Mouse (Mus musculus) liver, embryonic 16.5 days (tissue): Measurements from ENCODE around the gene Ctnna3. TPM values are rescaled to one million over a fixed set of nuclear protein-coding genes. Genes with fewer than 3 reads are reported as not detected.

ENCODE experiments used
- ATAC-seq: fragments of 200-750 bp; cut with Nextera tagmentation; 2 replicates; pipeline ENCODE4 v1.8.0; 2017; ENCODE audit warnings: low read depth, mild to moderate bottlenecking, moderate number of reproducible peaks, moderate library complexity
- H3K27ac ChIP-seq: fragments of 300-500 bp; sonication (generic); 2 replicates; pipeline ENCODE4 v1.5.1; 2014; ENCODE audit warnings: mild to moderate bottlenecking, low read length
- H3K27me3 ChIP-seq: fragments of 300-500 bp; sonication (generic); 2 replicates; pipeline ENCODE4 v1.6.1; 2014; ENCODE audit warnings: low read depth, low read length, mixed read lengths; ENCODE audit not compliant: control insufficient read depth, insufficient read depth
- H3K36me3 ChIP-seq: fragments of 300-500 bp; sonication (generic); 2 replicates; pipeline ENCODE4 v1.6.1; 2014; ENCODE audit warnings: mild to moderate bottlenecking; ENCODE audit not compliant: control insufficient read depth, insufficient read depth
- H3K4me1 ChIP-seq: fragments of 300-500 bp; sonication (generic); 2 replicates; pipeline ENCODE4 v1.6.1; 2014; ENCODE audit warnings: low read depth, low read length, mixed read lengths; ENCODE audit not compliant: control insufficient read depth
- H3K4me2 ChIP-seq: fragments of 300-500 bp; sonication (generic); 2 replicates; pipeline ENCODE4 v1.6.1; 2014; ENCODE audit warnings: low read depth, low read length, mixed read lengths
- H3K4me3 ChIP-seq: fragments of 300-500 bp; sonication (generic); 2 replicates; pipeline ENCODE4 v1.5.1; 2014; ENCODE audit warnings: low read depth, mild to moderate bottlenecking, low read length
- H3K9ac ChIP-seq: fragments of 300-500 bp; sonication (generic); 2 replicates; pipeline ENCODE4 v1.6.1; 2014; ENCODE audit warnings: low read depth, low read length
- H3K9me3 ChIP-seq: fragments of 300-500 bp; sonication (generic); replicated peaks from 2 replicates; pipeline ENCODE4 v1.6.1; 2016; ENCODE audit warnings: low read length; ENCODE audit not compliant: control insufficient read depth
- WGBS: fragments of 180-500 bp; shearing (Covaris S2); extraction: QIAGEN DNeasy Blood & Tissue Kit; methylation state at CpG from one replicate; pipeline ENCODE4 v1.1.7; 2014; ENCODE audit not compliant: insufficient replicate concordance; 5-methylcytosine and 5-hydroxymethylcytosine counted together
- polyA plus RNA-seq: library from polyadenylated mRNA; unstranded; fragments of >200 nt; fragmentation: Nextera tagmentation; extraction: Ambion mirVana; gene quantifications from 2 replicates; pipeline ENCODE4 v1.2.1, GENCODE M21; 2015

Gene Ctnna3
- polyA plus RNA-seq, 1 experiment from 2014 or later: 0.11 TPM

GRCm38 (mm10) chr10:63532381-63532780 is 102.5 kb downstream of the Ctnna3 start:
- H3K9ac ChIP-seq: no peak overlapping the region
- WGBS: 55% methylated on average over 8 of the region's 8 CpGs
- H3K4me2 ChIP-seq: no peak overlapping the region
- H3K36me3 ChIP-seq: no peaks in the 10 kb centered on the region
- H3K4me3 ChIP-seq: no peak overlapping the region
- H3K4me1 ChIP-seq: no peaks in the 10 kb centered on the region
- no peaks in the 10 kb centered on the region for H3K27me3 ChIP-seq
- H3K27ac ChIP-seq: no peak overlapping the region
- no peaks in the 10 kb centered on the region for H3K9me3 ChIP-seq
- no peak for ATAC-seq

- H3K4me2 ChIP-seq: no peak overlapping the region
- no peak overlapping the region for H3K27ac ChIP-seq
- H3K4me3 ChIP-seq: no peak overlapping the region
- WGBS: 32% methylated on average over 5 of the region's 5 CpGs
- no peaks in the 10 kb centered on the region for H3K4me1 ChIP-seq
- no peaks in the 10 kb centered on the region for H3K36me3 ChIP-seq
- no peaks in the 10 kb centered on the region for H3K9me3 ChIP-seq
- no peaks in the 10 kb centered on the region for H3K27me3 ChIP-seq
- no peak overlapping the region for H3K9ac ChIP-seq
- no peak for ATAC-seq
These were observed 111.9 kb downstream of the Ctnna3 start for GRCm38 (mm10) chr10:63541754-63542153.

- H3K4me2 ChIP-seq: no peak overlapping the region
- no peaks in the 10 kb centered on the region for H3K4me1 ChIP-seq
- no peaks in the 10 kb centered on the region for H3K36me3 ChIP-seq
- H3K9ac ChIP-seq: no peak overlapping the region
- H3K27ac ChIP-seq: no peak overlapping the region
- ATAC-seq: no peak
- no peaks in the 10 kb centered on the region for H3K9me3 ChIP-seq
- WGBS: 60% methylated on average over 6 of the region's 6 CpGs
- H3K27me3 ChIP-seq: no peaks in the 10 kb centered on the region
- H3K4me3 ChIP-seq: no peak overlapping the region
These were observed 112.6 kb downstream of the Ctnna3 start for GRCm38 (mm10) chr10:63542493-63542892.

DNA sequence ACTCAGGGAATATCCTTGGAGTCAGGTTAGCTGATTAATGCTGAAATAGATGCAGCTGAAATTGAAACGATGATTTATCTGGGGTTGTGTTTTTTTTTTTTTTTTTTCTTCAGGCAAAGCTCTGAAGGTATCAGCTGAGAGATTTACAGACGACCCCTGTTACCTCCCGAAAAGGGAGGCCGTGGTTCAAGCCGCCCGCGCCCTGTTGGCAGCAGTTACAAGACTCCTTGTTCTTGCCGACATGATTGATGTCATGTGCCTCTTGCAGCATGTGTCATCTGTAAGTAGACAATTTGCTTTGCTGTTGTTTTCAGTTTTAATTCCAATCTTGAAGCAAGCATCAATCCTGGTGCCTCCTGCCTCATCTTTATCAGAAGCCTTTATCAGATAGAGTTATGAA is 136.8 kb downstream of the Ctnna3 start:
- Histone ChIP-seq H3K9ac (no peak overlapping the region), H3K4me3 (no peak overlapping the region), H3K27me3 (no peaks in the 10 kb centered on the region), H3K36me3 (no peaks in the 10 kb centered on the region), H3K4me2 (no peak overlapping the region), H3K9me3 (no peaks in the 10 kb centered on the region), H3K4me1 (no peaks in the 10 kb centered on the region), H3K27ac (no peak overlapping the region)
- 79% methylated on average over 8 of the region's 8 CpGs for WGBS
- ATAC-seq: no peak

DNA sequence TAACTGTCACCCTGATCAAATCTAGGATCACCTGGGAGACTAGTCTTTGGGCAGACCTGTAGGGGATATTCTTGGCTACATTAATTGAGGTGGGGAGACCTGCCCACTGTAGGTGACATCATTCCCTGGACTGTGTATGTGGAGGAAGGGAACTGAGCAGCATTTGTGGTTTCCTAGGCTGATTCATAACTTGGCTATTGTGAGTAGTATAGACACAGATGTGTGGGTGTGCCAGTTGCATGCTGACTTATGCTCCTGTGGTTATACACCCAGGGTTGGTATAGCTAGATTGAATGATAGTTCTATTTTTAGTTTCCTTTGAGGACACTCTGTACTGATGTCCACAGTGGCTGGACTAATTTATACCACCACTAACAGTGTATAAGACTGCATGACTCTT is 141.7 kb downstream of the Ctnna3 start:
- no peak for ATAC-seq
- no peaks in the 10 kb centered on the region for H3K36me3 ChIP-seq

GRCm38 (mm10) chr10:63572866-63573265 is 143.0 kb downstream of the Ctnna3 start:
- Histone ChIP-seq H3K4me1 (no peaks in the 10 kb centered on the region), H3K27ac (no peak overlapping the region), H3K4me2 (no peak overlapping the region), H3K27me3 (no peaks in the 10 kb centered on the region), H3K9ac (no peak overlapping the region), H3K4me3 (no peak overlapping the region), H3K9me3 (no peaks in the 10 kb centered on the region), H3K36me3 (no peaks in the 10 kb centered on the region)
- WGBS: 74% methylated on average over 7 of the region's 7 CpGs
- ATAC-seq: no peak

More for the DNA sequence above, 141.7 kb downstream of the Ctnna3 start:
- Histone ChIP-seq H3K4me1 (no peaks in the 10 kb centered on the region), H3K4me2 (no peak overlapping the region), H3K4me3 (no peak overlapping the region), H3K9me3 (no peaks in the 10 kb centered on the region), H3K27me3 (no peaks in the 10 kb centered on the region), H3K27ac (no peak overlapping the region), H3K9ac (no peak overlapping the region)

DNA sequence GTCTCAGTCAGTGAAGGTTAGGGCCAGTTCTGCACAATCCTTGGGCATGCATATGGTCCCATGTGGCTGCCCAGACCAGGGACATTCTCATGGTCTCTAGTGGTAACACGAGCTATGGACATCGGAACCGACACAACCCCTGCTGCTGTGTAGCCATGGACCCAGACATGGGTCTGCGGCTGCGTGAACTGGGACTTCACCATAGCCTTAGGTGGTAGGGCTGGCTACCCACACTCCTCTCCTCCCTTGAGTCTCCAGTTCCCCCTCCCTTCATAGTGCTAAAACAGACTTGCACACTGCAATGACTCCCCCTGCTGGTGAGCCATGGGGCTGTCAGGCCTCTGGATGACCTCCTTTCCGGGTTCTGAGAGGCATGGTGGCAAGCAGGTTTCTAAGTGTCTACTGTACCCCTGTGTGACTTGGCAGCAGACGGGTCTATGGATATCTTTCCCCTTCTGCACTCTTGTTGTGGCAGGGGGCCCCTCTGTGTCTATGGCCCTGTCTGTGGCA is 144.3 kb downstream of the Ctnna3 start:
- Histone ChIP-seq H3K4me2 (no peak overlapping the region), H3K4me3 (no peak overlapping the region), H3K9ac (no peak overlapping the region), H3K36me3 (no peaks in the 10 kb centered on the region), H3K27ac (no peak overlapping the region), H3K9me3 (no peaks in the 10 kb centered on the region), H3K4me1 (no peaks in the 10 kb centered on the region), H3K27me3 (no peaks in the 10 kb centered on the region)
- no peak for ATAC-seq
- 73% methylated on average over 7 of the region's 7 CpGs for WGBS

DNA sequence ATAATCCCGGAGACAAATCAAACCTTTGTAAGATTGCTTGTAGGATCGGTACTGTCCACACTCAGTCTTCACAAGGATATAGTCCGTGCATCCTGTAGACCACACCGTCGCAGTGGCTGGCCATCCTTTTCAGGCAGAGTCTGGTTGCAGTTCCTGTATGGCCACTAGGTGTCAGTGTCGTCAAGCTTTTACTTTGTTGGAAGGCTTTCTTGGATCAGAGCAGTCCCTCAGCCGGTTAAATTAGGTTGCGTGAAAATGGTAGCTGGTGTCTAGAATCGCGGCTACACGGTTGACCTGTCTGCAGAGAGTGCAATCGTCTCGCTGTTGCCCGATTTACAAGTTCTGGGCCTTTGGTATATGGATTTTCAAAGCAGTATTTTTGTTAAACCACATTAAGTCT is 152.7 kb downstream of the Ctnna3 start:
- Histone ChIP-seq H3K4me3 (no peak overlapping the region), H3K27me3 (no peaks in the 10 kb centered on the region), H3K4me1 (no peaks in the 10 kb centered on the region), H3K27ac (no peak overlapping the region), H3K9me3 (no peaks in the 10 kb centered on the region), H3K9ac (no peak overlapping the region), H3K36me3 (no peaks in the 10 kb centered on the region), H3K4me2 (no peak overlapping the region)
- no peak for ATAC-seq
- 10% methylated on average over 14 of the region's 14 CpGs for WGBS

DNA sequence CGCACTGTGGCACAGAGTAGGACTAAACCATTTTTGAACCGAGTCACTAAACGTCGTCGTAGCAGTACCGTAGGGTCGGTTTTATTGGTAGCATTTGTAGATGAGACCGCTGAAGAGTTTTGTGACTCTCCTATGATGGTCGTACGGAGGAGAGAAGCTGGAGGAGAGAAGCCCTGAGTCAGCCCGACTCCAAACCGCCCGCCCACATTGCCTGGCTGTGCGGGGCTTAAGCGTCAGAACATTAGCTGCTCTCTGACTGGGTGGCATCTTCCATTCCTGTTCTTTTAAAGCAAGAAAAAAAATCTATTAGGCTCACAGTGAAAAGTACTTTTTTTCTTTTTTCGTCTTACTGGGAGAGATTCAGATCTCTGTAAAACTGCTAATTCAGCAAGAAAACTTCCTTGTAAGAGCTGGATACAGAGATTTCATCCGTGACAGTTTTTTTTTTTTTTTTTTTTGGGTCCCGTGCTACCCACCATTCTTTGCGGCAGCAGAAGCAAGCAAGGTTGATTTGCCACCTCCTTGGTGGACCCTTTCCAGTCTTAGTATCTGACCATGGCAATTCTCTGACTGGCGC is 154.0 kb downstream of the Ctnna3 start:
- Histone ChIP-seq H3K4me2 (no peak overlapping the region), H3K4me1 (no peaks in the 10 kb centered on the region), H3K36me3 (no peaks in the 10 kb centered on the region), H3K27ac (no peak overlapping the region), H3K27me3 (no peaks in the 10 kb centered on the region), H3K9me3 (no peaks in the 10 kb centered on the region), H3K9ac (no peak overlapping the region), H3K4me3 (no peak overlapping the region)
- ATAC-seq: no peak
- WGBS: 56% methylated on average over 20 of the region's 20 CpGs
